Mouse (Mus musculus): ENCODE results near the gene Klf12. TPM values are rescaled to one million over a fixed set of nuclear protein-coding genes. Genes with fewer than 3 reads are reported as not detected.

The Klf12 gene
- polyA plus RNA-seq (2012; rRNA removed), result 1.6 TPM in 2 replicates

DNA sequence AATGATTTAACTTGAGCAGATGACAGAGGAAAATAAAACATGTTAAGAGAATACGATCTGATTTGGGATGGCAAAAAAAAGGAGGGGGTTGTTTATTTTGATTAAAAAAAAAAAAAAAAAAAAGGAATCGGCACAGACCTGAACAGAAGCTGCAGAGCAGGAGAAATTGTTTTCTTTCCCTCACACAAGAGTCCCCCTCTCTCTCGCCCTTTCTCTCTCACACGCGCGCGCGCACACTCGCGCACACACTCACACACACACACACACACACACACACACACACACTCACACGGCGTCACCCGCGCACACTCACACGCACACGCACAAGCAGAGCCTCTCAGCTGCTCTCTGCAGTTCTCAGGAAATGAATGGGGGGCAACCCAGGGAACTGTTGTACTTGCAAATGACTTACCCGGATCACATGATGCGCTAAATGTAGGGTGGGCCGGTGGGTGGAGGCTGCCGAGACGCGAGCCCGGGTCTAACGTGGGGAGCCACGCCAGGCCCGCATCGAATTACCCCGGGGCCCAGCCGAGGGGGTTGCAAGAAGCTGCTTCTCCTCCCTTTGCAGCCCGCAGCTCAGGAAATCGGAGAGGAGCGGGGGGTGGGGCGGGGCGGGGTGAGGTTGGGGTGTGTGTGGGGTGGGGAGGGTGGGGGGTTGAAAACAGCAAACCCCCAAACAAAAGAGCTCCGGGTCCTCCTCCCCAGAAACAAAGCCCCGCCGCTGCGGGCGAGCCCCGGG is at the start of gene Klf12:
Klf12 (minus strand) TSS at position 561 of the 742 bp plus-strand sequence.
- Histone ChIP-seq H3K36me3 (ENCODE audit: control insufficient read depth, insufficient read depth, low read length) (no peaks in the 10 kb centered on the region), H3K4me1 (replicated peaks; ENCODE audit: control insufficient read depth, insufficient read depth, low read length) (0 out of 2 replicates have a peak, but pooled peaks cover 5% of the 10 kb centered on the region), H3K27ac (ENCODE audit: control insufficient read depth, insufficient read depth, low read length) (no peak within 1 kb of the TSS), H3K4me3 (ENCODE audit: control insufficient read depth, insufficient read depth, low read length) (peak within 1 kb of the TSS; percentile 36), H3K27me3 (ENCODE audit: control insufficient read depth, insufficient read depth, low read length) (peaks cover 20% of the 10 kb centered on the region)
- no peak for TF ChIP-seq CTCF (IDR thresholded peaks at IDR 0.05; ENCODE audit: borderline replicate concordance, control insufficient read depth, extremely low read depth, insufficient read depth, low read length, poor library complexity)
- no peak for TF ChIP-seq POLR2A (IDR thresholded peaks at IDR 0.05; ENCODE audit: control insufficient read depth, extremely low read depth, insufficient read depth, low read length, poor library complexity)
- 1% methylated on average over 39 of the region's 40 CpGs for WGBS
- peak; percentile 29 for DNase-seq

DNA sequence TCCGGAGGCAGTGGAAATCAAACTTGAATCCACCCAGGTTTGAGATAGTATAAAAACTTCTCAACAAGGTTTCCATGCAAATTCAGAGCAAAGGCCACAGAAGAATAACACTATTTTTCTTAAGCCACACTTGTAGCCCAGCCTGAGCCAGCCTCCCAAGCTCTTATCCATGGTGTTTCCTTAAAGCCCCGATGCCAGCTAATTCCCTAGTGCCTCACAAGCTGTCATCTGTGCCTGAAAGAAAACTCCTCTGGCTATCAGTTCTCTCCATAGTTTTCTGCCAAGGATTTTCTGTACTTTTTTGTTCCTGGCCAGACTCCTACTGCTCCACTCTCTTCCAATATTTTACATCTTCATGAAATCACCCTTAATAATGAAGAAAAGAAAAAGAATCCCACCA is 48.9 kb upstream of the Klf12 start:
- Histone ChIP-seq H3K27me3 (ENCODE audit: control insufficient read depth, insufficient read depth, low read length) (no peaks in the 10 kb centered on the region), H3K27ac (ENCODE audit: control insufficient read depth, insufficient read depth, low read length) (no peak overlapping the region), H3K4me1 (replicated peaks; ENCODE audit: control insufficient read depth, insufficient read depth, low read length) (no peaks in the 10 kb centered on the region), H3K4me3 (ENCODE audit: control insufficient read depth, insufficient read depth, low read length) (no peak overlapping the region), H3K36me3 (ENCODE audit: control insufficient read depth, insufficient read depth, low read length) (no peaks in the 10 kb centered on the region)
- DNase-seq, result no peak
- 87% methylated on average over 2 of the region's 2 CpGs for WGBS
- TF ChIP-seq CTCF (IDR thresholded peaks at IDR 0.05; ENCODE audit: borderline replicate concordance, control insufficient read depth, extremely low read depth, insufficient read depth, low read length, poor library complexity) (no peak), POLR2A (IDR thresholded peaks at IDR 0.05; ENCODE audit: control insufficient read depth, extremely low read depth, insufficient read depth, low read length, poor library complexity) (no peak)

DNA sequence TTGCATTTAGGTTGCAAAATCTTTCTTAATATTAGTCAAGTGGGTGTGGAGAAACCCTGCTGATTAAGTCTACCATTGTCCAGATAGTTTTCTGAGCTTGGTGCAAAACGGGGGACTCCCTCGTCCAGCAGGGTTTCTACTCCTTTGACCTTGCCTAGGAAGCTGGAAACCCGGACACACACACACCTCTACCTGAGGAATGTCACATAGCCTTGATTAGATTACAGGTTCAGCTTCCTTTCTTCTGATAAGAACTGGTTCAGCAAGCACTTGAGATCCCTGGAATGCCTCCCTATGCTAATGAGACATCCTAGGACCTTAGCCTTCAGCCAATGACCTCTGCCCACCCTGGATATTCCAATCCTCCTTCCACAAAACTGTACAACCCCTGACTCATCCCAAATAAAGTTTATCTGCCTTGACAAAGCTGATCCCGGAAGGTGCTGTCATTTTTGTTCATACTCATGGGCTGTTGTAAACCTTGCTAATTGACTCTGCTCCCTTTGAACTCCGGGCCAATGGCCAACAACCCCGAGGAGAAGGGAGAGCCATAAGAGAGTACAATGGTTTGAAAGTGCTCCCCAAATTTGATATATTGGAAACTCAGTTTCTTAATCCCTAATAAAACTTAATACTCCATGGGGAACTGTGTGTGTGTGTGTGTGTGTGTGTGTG is 44.3 kb upstream of the Klf12 start:
- TF ChIP-seq POLR2A (IDR thresholded peaks at IDR 0.05; ENCODE audit: control insufficient read depth, extremely low read depth, insufficient read depth, low read length, poor library complexity) (no peak), CTCF (IDR thresholded peaks at IDR 0.05; ENCODE audit: borderline replicate concordance, control insufficient read depth, extremely low read depth, insufficient read depth, low read length, poor library complexity) (no peak)
- H3K27me3 ChIP-seq (ENCODE audit: control insufficient read depth, insufficient read depth, low read length), result no peaks in the 10 kb centered on the region
- H3K36me3 ChIP-seq (ENCODE audit: control insufficient read depth, insufficient read depth, low read length), result no peaks in the 10 kb centered on the region
- no peaks in the 10 kb centered on the region for H3K4me1 ChIP-seq (replicated peaks; ENCODE audit: control insufficient read depth, insufficient read depth, low read length)
- no peak overlapping the region for H3K4me3 ChIP-seq (ENCODE audit: control insufficient read depth, insufficient read depth, low read length)
- no peak for DNase-seq
- 86% methylated on average over 6 of the region's 6 CpGs for WGBS
- no peak overlapping the region for H3K27ac ChIP-seq (ENCODE audit: control insufficient read depth, insufficient read depth, low read length)

DNA sequence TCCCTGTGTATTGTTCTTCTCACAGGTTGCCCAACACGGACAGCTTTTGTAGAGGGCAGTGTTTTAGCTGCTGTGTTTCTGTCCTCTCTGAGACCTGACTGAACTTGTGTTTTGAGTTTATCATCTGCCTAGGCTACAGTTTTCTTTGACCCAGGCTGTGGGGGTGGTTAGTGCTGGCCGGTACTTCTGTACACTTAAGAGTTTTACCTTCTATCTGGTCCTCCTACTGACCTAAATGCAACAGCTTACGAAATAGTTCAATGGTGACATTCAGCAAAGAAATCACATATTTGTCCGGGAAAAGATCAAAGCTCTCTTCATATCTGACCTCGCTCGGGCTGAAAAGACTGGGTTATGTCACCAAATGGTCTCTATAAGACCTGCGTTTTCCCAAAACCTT is 39.8 kb upstream of the Klf12 start:
- Histone ChIP-seq H3K27ac (ENCODE audit: control insufficient read depth, insufficient read depth, low read length) (no peak overlapping the region), H3K27me3 (ENCODE audit: control insufficient read depth, insufficient read depth, low read length) (no peaks in the 10 kb centered on the region), H3K36me3 (ENCODE audit: control insufficient read depth, insufficient read depth, low read length) (no peaks in the 10 kb centered on the region), H3K4me3 (ENCODE audit: control insufficient read depth, insufficient read depth, low read length) (no peak overlapping the region), H3K4me1 (replicated peaks; ENCODE audit: control insufficient read depth, insufficient read depth, low read length) (no peaks in the 10 kb centered on the region)
- DNase-seq, result no peak
- TF ChIP-seq CTCF (IDR thresholded peaks at IDR 0.05; ENCODE audit: borderline replicate concordance, control insufficient read depth, extremely low read depth, insufficient read depth, low read length, poor library complexity) (no peak), POLR2A (IDR thresholded peaks at IDR 0.05; ENCODE audit: control insufficient read depth, extremely low read depth, insufficient read depth, low read length, poor library complexity) (no peak)
- 96% methylated on average over 7 of the region's 7 CpGs for WGBS

DNA sequence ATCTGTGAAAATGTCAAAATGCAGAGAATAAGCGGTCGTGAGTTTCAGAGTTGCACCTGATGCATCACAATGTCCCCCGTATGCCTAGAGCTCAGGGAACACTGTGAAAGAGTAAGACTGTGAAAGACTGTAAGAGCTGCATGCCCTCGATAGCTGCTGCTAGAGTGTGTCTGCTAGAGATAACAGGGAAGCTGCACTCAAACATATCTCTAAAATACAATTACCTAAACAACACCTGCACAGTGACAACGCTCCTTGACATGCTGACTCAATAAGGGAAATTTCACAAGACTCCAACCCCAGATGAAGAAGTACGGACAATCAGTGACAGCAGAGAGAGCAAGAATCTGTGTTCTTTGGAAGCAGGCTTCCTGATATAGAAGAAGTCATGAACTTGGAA is 37.5 kb upstream of the Klf12 start:
- TF ChIP-seq CTCF (IDR thresholded peaks at IDR 0.05; ENCODE audit: borderline replicate concordance, control insufficient read depth, extremely low read depth, insufficient read depth, low read length, poor library complexity) (no peak), POLR2A (IDR thresholded peaks at IDR 0.05; ENCODE audit: control insufficient read depth, extremely low read depth, insufficient read depth, low read length, poor library complexity) (no peak)
- 94% methylated on average over 6 of the region's 6 CpGs for WGBS
- no peak overlapping the region for H3K4me3 ChIP-seq (ENCODE audit: control insufficient read depth, insufficient read depth, low read length)
- H3K4me1 ChIP-seq (replicated peaks; ENCODE audit: control insufficient read depth, insufficient read depth, low read length), result no peaks in the 10 kb centered on the region
- DNase-seq, result no peak
- no peak overlapping the region for H3K27ac ChIP-seq (ENCODE audit: control insufficient read depth, insufficient read depth, low read length)
- H3K36me3 ChIP-seq (ENCODE audit: control insufficient read depth, insufficient read depth, low read length), result no peaks in the 10 kb centered on the region
- no peaks in the 10 kb centered on the region for H3K27me3 ChIP-seq (ENCODE audit: control insufficient read depth, insufficient read depth, low read length)

DNA sequence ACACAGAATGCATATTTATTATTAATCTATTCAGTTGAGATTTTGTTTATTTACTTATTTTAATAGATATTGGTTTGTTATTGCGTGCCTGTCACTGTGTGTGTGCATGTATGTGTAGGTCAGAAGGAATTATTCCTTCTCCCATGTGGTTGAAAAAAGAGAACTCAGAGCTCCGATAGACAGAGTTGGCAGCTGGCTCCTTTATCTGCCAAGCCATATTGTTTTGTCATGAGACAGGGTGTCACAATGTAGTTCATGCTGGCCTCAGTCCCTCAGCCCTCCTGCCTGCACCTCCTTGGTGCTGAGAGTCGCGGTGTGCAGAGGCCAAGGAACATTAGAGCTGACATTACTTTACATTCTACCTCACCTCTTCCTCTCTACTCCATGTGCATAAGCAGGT is 32.3 kb upstream of the Klf12 start:
- Histone ChIP-seq H3K36me3 (ENCODE audit: control insufficient read depth, insufficient read depth, low read length) (no peaks in the 10 kb centered on the region), H3K4me3 (ENCODE audit: control insufficient read depth, insufficient read depth, low read length) (no peak overlapping the region), H3K4me1 (replicated peaks; ENCODE audit: control insufficient read depth, insufficient read depth, low read length) (no peaks in the 10 kb centered on the region), H3K27me3 (ENCODE audit: control insufficient read depth, insufficient read depth, low read length) (no peaks in the 10 kb centered on the region), H3K27ac (ENCODE audit: control insufficient read depth, insufficient read depth, low read length) (no peak overlapping the region)
- TF ChIP-seq CTCF (IDR thresholded peaks at IDR 0.05; ENCODE audit: borderline replicate concordance, control insufficient read depth, extremely low read depth, insufficient read depth, low read length, poor library complexity) (no peak), POLR2A (IDR thresholded peaks at IDR 0.05; ENCODE audit: control insufficient read depth, extremely low read depth, insufficient read depth, low read length, poor library complexity) (no peak)
- DNase-seq, result no peak
- WGBS, result 73% methylated on average over 4 of the region's 4 CpGs

All from thymus, adult 2 months (tissue).